Mouse (Mus musculus) kidney, postnatal 36 days (tissue): ENCODE data around the gene Slc1a7.

Experiments
- DNase-seq, 2 experiments: peaks; one replicate each; pipeline ENCODE4 v3.0.0; 2021 to 2022; ENCODE audit warnings: mixed read lengths in 2 of 2

Gene Slc1a7

DNA sequence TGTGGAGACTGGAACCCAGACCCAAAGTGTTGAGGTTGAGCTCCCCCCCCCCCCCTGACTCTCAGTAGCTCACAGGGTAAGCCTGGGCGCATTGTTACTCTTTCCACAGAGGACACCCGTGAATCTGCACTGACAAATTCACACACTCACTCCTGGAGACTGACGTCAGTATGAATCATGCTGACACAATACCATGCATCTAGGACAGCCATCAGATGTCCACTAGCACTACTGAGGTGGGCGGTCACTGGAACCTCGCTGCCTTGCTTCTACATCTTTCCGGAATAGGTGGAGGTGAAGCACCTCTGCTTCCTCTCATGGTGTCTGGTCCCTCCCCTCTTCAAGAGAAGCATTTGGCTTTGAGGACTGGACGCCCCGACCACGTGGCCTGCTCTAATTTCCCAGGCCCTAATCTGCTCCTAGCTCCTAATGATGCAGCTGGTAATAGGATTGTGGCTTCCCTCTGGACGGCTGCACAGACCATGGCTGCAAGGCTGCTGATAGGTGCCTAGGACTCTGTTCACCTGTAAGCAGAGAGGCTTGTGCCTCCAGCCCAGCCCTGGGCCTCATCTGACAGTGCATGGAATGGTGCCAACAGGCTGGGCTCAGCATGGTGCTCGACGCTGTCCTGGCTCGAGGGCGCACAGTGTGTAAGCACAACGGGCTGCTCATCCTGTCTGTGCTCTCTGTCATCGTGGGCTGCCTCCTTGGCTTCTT is at the start of gene Slc1a7:
Gene Slc1a7 (plus strand): TSS at position 367 of the 717 bp plus-strand sequence.
- DNase-seq, result no peak

DNA sequence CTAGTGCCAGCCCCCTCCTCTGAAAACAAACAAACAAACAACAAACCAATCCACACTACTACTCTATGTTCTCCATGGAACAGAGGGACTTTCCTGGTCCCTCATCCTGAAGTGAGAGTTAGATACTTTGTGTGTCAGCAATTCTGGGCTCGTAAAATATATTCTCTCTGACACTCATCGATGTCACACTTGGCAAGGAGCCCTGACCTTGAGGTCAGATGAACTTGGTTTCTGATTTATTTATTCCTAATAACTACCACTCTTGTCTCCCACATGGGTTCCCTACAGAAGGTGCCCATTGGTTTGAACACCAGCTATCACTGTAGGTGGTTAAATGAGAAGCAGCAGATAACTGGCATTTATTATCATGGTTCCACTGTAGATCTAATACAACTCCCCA is 47.8 kb upstream of the Slc1a7 start:
- peak in 1 of 2 experiments; percentile 33 for DNase-seq

DNA sequence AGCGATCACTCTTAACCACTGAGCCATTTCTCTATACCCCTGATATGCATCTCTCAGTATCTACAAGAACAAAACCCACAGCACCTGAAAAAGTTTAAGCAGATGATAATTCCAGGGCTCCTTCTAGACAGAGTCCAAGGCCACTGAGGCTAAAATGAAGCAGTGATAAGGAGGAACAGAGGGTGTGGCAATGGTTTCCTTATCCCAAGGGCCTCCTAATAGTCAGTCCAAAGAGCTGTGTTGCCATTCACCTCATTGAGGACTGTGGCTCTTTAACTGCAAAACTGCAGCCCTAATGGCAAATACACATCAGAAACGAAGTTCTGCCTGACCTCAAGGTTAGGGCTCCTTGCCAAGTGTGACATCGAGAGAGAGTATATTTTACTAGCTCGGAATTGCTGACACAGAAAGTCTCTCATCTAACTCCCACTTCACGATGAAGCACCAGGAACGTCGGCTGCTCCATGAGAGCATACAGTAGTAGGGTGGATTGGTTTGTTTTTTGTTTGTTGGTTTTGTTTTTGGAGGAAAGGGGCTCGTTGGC is 46.9 kb upstream of the Slc1a7 start:
- peak; percentile 81 to 88 for DNase-seq

DNA sequence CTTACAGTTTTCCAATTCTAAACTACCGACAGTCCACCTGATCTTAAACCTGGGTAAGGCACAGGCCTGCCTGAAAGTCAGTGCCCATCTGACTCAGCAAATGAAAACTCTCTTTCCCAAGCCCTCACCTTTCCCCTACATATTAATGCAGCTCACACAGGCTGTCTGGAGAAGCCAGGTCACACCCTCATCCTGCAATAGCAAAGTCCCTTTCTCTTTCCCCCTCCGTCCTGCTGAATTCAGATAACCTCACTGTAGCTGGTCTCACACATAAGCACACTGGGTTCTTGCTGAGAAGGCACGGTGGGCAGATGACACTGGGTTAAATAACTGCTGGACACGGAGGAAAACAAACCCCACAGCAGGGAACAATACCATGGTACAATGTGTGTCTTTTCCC is 46.2 kb upstream of the Slc1a7 start:
- peak; percentile 54 to 86 for DNase-seq

DNA sequence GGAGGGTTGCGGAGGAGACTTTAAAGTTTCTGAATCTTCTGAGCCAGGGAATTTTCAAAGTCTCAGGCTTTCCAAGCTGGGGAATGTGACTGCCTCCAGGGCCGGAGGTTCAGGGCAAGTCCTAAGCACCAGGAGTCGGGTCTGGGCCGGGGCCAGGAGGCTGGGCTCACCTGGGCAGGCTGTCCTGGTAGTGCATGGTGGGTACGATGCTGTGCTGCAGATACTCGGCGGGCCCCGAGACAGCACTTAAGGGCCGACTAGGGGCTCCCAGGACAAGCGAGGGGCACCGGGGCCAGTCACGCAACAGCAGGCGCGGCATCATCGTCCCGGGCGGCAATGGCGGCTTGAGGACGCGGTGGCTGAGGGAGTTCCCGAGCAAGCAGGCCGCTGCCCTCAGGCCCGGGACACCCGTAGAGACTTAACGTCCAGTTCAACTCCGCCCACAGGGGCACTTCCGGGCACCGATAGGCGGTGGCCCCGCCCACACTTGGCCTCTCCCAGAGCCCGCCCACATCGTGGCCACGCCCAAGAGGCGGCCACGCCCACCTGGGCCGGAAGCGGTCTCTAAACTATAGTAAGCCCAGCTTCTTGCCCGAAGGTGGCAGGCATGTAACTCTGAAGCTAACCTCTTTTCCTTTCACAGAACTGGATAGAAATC is 44.9 kb upstream of the Slc1a7 start, which contains the start of gene Cpt2:
Gene Cpt2 (minus strand): TSS at position 466 of the 658 bp plus-strand sequence.
- peak; percentile 98 for DNase-seq

DNA sequence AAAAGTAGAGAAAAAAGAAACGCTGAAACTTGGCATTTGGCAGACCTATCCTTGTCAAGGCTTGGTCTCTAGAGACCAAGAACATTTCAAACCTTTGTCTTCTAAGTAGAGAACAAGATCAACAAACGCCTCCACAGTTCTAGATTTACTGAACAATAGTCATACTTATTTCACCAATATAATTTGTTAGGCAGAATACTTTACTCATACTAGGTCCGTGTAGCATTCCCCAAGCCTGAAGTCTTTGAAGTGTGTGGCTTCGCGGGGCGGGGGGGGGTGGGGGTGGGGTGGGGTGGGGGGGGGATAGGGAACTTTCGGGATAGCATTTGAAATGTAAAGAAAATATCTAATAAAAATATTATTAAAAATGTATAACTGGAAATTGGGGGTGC is 44.3 kb upstream of the Slc1a7 start:
- no peak for DNase-seq

DNA sequence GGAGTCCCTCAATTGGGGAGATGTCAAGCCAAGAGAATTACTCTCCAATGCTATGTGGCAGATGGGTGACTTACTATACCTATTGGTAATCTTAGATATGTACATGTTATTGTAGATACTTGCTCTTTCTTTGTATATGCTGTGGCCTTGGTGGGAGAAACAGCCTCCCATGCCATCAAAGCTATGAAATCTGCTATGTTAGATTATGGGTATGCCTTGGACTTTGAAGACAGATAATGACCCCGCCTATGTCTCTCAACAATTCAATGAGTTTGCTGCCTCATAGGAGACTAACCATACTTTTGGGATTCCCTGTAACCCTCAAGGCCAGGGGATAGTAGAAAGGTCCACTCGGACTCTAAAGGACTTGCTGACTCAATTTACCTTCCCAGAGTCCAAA is 39.9 kb upstream of the Slc1a7 start:
- DNase-seq, result no peak

DNA sequence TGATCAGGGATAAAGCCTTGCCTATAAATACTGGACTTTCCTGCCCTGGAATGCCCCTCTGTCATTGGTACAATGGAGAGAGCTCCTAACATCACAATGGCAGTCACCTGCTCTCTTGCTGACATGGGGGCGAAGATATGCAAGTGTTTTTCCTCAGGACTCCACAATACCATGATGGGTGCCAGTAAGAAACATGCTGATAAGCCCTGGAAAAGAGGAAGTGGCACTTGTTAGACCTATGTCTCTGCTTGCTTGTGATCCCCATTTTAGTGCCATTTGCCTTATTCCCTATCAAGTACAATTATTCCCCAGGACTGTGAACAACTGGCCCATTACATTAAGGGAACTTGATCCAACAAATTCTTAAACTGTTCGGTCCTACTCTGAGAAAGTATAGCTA is 39.4 kb upstream of the Slc1a7 start:
- DNase-seq, result no peak

DNA sequence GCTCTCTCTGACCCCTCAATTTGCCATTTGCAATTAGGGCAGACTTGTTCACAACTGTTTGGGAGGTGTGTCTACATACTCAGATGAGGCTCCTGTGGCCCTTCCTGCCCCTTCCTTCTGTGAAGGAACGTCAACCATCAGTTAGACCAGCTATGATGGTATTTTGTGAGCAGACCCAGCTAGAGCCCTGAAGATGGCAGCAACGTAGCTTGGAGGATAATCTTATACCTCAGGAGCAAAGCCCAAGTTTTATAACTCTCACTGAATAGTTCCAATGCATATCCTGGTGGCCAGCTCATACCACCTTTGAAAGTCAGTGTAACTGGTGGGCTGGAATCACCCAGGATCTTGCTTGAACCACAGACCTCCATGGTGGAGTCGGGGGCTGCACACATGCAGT is 36.7 kb upstream of the Slc1a7 start:
- DNase-seq, result no peak

DNA sequence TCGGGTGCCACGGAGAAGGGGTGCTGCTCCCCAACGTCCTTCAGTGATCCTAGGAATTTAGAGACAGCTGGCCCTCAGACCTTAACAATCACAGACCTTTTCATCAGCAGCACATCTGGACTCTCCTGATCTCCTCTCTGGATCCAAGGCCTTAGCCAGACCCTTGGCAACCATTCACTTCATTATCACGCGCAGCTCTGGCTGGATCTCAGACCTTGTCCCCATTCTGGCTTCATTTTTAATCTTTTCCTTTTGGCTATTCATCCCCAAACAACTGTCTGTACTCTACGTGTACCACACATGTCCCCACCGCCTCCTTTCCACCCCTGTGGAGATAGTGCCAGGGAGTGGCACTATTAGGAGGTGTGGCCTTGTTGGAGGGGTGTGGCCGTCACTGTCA is 34.9 kb upstream of the Slc1a7 start:
- no peak for DNase-seq

DNA sequence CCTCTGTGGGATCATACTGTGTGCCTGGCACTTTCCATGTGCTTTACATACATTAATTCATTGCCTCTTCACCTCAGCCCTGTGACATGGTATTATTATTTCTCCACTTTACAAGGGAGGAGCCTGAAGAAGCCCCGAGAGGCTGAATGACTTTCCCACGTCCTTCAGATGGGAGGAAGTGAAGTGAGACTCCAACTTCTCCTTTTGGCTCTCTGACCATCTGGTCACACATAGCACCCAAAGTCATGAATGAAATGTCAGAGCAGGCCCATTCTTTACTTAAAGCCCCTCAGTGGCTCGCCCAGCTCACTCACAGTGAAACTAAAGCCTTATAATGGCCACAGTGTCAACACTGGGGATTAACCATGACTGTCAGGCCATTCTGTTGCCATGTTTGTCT is 32.9 kb upstream of the Slc1a7 start:
- DNase-seq, result no peak

DNA sequence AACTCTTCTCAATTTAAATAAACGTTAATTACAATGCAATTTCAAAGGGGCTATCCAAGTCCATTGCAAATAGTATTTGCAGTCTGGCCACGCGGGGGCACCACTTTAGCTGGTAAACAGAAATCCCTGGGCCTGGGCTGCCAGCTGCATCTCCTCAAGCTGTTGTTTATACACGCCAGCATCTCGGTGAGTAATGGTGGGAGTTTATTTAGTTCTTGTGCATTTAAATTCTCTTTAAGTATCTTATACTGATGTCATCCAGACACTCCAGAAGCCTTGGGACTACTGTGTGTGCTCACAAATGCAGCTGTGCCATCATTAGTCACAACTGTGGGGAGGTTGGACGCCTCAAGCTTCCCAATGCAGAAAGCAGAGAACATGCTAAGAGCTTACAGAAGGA is 30.8 kb upstream of the Slc1a7 start:
- peak; percentile 75 to 89 for DNase-seq

DNA sequence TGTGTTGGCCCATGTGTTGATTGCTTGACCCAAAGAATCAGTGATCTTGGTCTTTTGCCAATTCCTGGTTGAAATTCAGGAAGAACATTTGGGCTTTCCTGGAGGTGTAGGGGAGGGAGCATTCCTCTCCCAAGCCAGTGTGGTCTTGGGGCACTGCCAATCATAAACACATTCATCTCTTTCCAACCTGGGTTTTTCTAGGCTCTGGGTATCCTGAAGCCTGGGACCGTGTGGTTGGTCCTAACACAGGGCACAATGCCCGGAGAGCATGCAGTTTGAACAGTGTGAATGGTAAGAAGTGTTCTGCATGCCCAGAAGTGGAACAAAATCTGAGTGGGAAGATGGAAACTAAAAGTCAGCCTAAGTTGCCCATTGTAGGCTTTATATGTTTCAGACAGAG is 30.0 kb upstream of the Slc1a7 start:
- DNase-seq, result no peak

DNA sequence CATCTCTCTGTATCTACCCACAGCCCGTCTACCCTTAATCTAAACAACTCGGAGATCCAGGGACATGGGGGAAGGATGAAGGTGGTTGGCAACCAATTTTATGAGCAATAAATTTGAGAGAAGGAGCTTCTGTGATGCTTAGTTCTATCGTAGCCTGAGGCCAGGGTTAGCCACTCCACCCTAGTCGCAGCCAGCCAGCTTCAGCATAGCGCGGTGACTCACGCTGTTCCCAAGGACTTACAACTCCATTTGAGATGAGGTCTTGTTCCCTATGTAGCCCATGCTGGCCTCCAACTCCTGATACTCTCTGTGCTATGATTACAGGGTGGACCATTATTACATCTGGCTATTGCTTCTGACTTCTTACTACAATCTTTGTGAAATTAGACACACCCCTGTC is 25.4 kb upstream of the Slc1a7 start:
- no peak for DNase-seq

DNA sequence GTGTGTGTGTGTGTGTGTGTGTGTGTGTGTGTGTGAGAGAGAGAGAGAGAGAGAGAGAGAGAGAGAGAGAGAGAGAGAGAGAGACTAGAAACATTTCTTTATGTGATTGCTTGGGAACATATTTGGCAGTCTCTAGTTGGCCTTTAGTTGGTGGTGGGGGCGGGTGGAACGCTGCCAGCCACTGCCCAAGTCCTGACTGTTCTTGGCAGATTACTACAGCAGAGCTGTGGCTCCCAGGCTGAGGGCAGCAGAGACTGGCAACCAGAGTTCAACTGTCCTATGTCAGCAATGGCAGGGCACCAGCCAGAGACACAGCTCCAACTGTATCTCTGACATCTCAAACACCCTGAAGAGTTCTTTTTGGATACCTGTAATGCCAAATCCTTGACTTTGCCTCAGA is 24.0 kb upstream of the Slc1a7 start:
- DNase-seq, result peak; percentile 47 to 51

DNA sequence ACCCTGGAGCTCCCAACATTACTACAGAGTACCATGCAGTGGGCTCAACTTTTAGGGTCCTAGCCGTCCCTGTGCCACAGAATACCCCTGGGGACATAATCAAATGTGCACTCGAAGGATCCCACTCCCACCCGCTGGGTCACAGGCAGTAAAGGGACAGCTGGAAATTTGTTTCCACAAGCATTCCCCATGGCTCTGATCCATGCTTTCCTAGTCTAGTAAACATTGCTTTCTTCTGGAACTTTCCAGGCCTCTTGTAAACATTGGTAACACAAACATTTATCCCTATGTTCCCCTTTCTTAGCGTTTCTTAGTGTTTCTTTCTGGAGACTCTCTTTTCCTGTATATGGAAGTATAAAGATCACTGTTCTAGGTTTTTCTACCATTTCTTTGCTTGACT is 18.2 kb upstream of the Slc1a7 start:
- DNase-seq, result no peak

DNA sequence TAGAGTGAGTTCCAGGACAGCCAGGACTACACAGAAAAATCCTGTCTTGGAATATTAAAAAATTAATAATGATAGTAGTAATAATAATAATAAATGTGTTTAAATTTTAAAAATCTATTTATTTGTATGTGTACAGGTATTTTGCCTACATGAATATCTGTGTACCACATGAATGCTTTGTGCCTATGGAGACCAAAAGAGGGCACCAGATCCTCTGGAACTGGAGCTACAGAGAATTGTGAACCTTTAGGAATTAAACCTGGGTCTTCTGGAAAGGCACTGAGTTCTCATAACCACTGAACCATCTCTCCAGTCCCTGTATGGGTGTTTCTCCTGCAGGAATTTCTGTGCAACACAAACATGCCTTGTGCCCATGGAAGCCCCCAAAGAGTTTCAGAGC is 15.3 kb upstream of the Slc1a7 start:
- peak; percentile 39 to 40 for DNase-seq

DNA sequence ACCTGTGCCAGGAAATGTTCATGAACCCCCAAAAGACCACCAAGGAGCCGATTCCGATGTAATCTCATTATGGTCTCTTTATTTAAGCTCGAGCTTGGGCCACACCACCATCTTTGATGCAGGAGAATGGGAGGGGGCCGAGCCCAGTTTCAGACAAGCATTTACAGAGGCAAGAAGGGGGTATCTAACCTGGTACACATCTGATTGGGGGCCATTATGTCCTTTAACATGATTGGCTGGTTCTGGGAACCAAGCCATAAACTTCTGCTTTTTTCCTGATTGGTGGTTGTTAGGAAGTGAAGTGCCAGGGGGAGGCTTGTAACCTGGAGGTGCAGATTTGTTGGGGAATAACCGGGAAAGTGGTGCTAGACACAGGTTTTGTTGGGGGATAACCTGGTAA is 12.4 kb upstream of the Slc1a7 start:
- DNase-seq, result no peak

DNA sequence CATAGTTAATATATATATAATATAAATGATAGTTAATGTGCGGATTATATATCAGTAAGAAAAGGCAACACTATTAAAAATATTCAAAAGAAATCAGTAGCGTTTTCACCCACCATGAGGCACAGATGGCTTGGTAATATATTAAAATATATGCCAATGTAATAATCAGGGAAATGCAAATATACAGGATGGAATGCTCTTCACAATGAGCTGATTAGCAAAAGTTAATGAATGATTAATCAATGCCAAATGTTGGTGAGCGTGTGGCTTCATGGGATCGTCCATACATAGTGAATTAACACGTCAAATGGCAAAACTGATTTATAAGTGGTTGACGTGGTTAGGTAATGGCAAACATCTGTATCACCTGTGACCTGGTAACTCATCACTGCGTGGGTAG is 9.6 kb upstream of the Slc1a7 start:
- DNase-seq, result no peak

DNA sequence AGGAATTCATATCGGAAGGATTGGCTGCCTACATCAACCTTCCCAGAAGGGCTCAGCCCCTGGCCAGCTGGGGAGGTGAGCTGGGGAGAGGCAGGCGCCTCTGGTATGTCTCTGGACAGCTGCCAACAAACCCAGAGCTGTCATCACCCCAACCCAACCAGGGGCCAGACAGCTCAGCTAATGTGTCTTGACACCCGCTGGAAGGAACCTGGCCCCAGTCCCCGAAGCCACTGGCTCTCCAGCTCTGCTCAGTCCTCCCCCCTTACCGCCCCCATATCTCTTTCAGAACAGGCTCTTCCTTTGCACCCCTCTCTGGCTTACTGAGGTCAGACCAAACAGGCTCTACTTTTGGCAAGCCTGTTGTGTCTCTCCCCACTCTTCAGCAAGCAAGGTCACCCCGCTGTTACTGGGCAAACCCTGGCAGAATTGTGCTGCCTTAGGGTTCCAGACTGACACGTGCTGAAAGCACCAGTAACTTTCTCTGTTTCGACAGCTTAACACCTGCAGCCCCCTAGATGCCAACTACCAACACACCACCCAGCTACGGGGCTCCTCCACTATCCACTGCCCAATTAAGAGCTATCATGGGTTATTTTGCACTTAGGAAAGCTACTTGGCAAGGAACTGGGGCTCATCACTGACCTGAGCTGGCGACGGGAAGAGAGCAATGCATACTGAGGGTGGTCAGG is 5.9 kb upstream of the Slc1a7 start:
- peak; percentile 30 to 33 for DNase-seq

DNA sequence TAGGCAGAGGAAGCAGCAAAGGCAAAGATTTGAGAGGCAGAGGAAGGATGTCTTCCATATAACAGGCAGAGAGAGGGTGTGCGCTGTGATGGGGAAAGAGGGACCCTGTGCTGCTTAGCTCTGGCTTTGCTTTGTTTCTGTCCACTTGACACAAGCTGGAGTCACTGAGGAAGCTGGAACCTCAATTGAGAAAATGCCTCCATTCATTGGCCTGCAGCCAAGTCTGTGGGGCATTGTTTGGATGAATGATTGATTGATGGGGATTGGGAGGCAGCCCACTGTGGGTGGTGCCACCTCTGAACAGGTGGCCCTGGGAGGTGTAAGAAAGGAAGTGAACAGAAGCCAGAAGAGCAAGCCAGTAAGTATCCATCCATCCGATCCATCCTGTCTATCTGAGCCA is 5.3 kb upstream of the Slc1a7 start:
- peak in 1 of 2 experiments; percentile 22 for DNase-seq

DNA sequence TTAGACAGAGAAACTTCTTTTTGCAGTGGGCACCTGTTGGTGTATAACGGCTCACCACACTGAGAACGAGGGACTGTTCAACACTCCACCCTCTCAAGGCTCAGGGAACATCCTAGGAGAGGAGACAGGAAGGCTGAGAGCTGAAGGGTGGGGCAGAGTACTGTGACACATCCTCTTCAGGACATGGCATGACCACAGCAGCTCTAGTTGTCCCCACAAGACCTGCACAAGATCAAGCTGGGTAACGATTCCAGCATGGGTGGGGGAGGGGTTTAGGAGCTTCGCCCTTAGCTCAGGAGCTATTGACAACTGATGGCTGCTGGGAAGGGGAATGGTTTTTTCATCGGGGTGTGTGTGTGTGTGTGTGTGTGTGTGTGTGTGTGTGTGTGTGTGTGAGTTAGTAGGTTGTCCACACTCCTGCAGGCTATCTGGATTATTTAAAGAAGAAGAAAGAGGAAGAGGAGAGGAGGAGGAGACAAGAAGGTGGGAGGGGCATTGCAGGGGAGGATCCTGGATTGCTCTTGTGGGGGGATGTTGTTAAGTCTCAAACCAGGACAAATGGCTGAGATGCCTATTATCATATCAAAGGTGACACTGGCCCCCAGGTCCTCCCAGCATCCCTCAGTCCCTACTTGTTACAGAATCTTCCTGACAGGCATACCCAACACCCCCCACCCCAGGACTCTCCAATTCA is 1.6 kb upstream of the Slc1a7 start:
- peak; percentile 14 to 19 for DNase-seq

DNA sequence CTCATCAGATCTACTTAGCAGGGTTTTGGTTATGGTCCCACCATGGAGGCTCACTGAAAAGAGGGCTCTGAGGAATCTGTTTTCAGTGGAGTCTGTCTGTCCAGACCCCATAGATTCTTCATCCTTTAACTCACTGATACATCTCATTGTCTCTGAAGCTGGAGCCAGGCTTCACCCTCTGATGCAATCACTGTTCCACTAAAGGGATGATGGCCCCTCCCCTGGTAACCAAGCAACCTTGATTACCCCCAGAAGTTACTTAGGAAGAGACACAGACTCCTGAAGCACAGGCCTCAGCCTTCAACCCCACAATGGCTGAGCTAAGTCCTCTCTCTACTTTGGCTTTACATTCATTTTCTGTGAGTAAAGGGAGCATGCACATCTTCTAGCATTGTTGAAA is 1.6 kb downstream of the Slc1a7 start:
- no peak for DNase-seq
